Mouse (Mus musculus): ENCODE results near the gene Sema4d. TPM values are rescaled to one million over a fixed set of nuclear protein-coding genes. Genes with fewer than 3 reads are reported as not detected.

Sema4d gene
- polyA plus RNA-seq, 1 experiment from 2014 or later, result 4.9 TPM

GRCm38 (mm10) chr13:51818170-51818943 is 24.8 kb upstream of the Sema4d start:
- Histone ChIP-seq H3K36me3 (ENCODE audit: insufficient read depth, low read length) (no peaks in the 10 kb centered on the region), H3K27ac (ENCODE audit: low read length) (no peak overlapping the region), H3K9ac (replicated peaks; ENCODE audit: low read depth) (no peak overlapping the region), H3K4me2 (replicated peaks; ENCODE audit: low read depth, low read length) (no peak overlapping the region), H3K27me3 (replicated peaks; ENCODE audit: insufficient read depth, low read length) (no peaks in the 10 kb centered on the region), H3K4me3 (ENCODE audit: low read depth, low read length) (no peak overlapping the region), H3K9me3 (ENCODE audit: low read length) (no peaks in the 10 kb centered on the region), H3K4me1 (ENCODE audit: insufficient read depth, low read depth, low read length) (no peaks in the 10 kb centered on the region)
- TF ChIP-seq EP300 (IDR thresholded peaks at IDR 0.05) (no peak), CTCF (IDR thresholded peaks at IDR 0.05) (no peak)
- WGBS, result 47% methylated on average over 6 of the region's 6 CpGs
- no peak for DNase-seq (ENCODE audit: low spot score)
- ATAC-seq, result no peak

- H3K9me3 ChIP-seq (ENCODE audit: low read length), result no peaks in the 10 kb centered on the region
- no peak overlapping the region for H3K9ac ChIP-seq (replicated peaks; ENCODE audit: low read depth)
- DNase-seq (ENCODE audit: low spot score), result no peak
- H3K4me3 ChIP-seq (ENCODE audit: low read depth, low read length), result no peak overlapping the region
- 52% methylated on average over 5 of the region's 5 CpGs for WGBS
- TF ChIP-seq EP300 (IDR thresholded peaks at IDR 0.05), result no peak
- no peak for TF ChIP-seq CTCF (IDR thresholded peaks at IDR 0.05)
- ATAC-seq, result peak; percentile 67
- H3K27me3 ChIP-seq (replicated peaks; ENCODE audit: insufficient read depth, low read length), result no peaks in the 10 kb centered on the region
- no peak overlapping the region for H3K4me2 ChIP-seq (replicated peaks; ENCODE audit: low read depth, low read length)
- no peaks in the 10 kb centered on the region for H3K36me3 ChIP-seq (ENCODE audit: insufficient read depth, low read length)
- H3K27ac ChIP-seq (ENCODE audit: low read length), result peak overlapping the region; percentile 34; the same call in 1 of the 2 replicates
- H3K4me1 ChIP-seq (ENCODE audit: insufficient read depth, low read depth, low read length), result no peaks in the 10 kb centered on the region
Measured at GRCm38 (mm10) chr13:51816559-51817041, 23.1 kb upstream of the Sema4d start.

GRCm38 (mm10) chr13:51815865-51816504 is 22.4 kb upstream of the Sema4d start:
- Histone ChIP-seq H3K9ac (replicated peaks; ENCODE audit: low read depth) (no peak overlapping the region), H3K4me1 (ENCODE audit: insufficient read depth, low read depth, low read length) (no peaks in the 10 kb centered on the region), H3K4me2 (replicated peaks; ENCODE audit: low read depth, low read length) (no peak overlapping the region), H3K27me3 (replicated peaks; ENCODE audit: insufficient read depth, low read length) (no peaks in the 10 kb centered on the region), H3K4me3 (ENCODE audit: low read depth, low read length) (no peak overlapping the region), H3K36me3 (ENCODE audit: insufficient read depth, low read length) (no peaks in the 10 kb centered on the region), H3K9me3 (ENCODE audit: low read length) (no peaks in the 10 kb centered on the region), H3K27ac (ENCODE audit: low read length) (peak overlapping the region; percentile 34; the same call in 1 of the 2 replicates)
- TF ChIP-seq EP300 (IDR thresholded peaks at IDR 0.05) (peak; percentile 76), CTCF (IDR thresholded peaks at IDR 0.05) (peak; percentile 44)
- WGBS, result 35% methylated on average over 9 of the region's 9 CpGs
- ATAC-seq (peak; percentile 90), DNase-seq (ENCODE audit: low spot score) (peak; percentile 68)

GRCm38 (mm10) chr13:51814646-51815045 is 21.1 kb upstream of the Sema4d start:
- H3K9me3 ChIP-seq (ENCODE audit: low read length), result no peaks in the 10 kb centered on the region
- H3K4me2 ChIP-seq (replicated peaks; ENCODE audit: low read depth, low read length), result no peak overlapping the region
- H3K27me3 ChIP-seq (replicated peaks; ENCODE audit: insufficient read depth, low read length), result no peaks in the 10 kb centered on the region
- 85% methylated on average over 6 of the region's 6 CpGs for WGBS
- no peaks in the 10 kb centered on the region for H3K36me3 ChIP-seq (ENCODE audit: insufficient read depth, low read length)
- no peak overlapping the region for H3K4me3 ChIP-seq (ENCODE audit: low read depth, low read length)
- H3K27ac ChIP-seq (ENCODE audit: low read length), result no peak overlapping the region
- DNase-seq (ENCODE audit: low spot score) (no peak), ATAC-seq (no peak)
- H3K9ac ChIP-seq (replicated peaks; ENCODE audit: low read depth), result no peak overlapping the region
- no peak for TF ChIP-seq EP300 (IDR thresholded peaks at IDR 0.05)
- no peaks in the 10 kb centered on the region for H3K4me1 ChIP-seq (ENCODE audit: insufficient read depth, low read depth, low read length)

- no peak overlapping the region for H3K4me3 ChIP-seq (ENCODE audit: low read depth, low read length)
- no peaks in the 10 kb centered on the region for H3K9me3 ChIP-seq (ENCODE audit: low read length)
- no peaks in the 10 kb centered on the region for H3K27me3 ChIP-seq (replicated peaks; ENCODE audit: insufficient read depth, low read length)
- ATAC-seq (no peak), DNase-seq (ENCODE audit: low spot score) (no peak)
- no peak overlapping the region for H3K9ac ChIP-seq (replicated peaks; ENCODE audit: low read depth)
- no peak for TF ChIP-seq EP300 (IDR thresholded peaks at IDR 0.05)
- no peak for TF ChIP-seq CTCF (IDR thresholded peaks at IDR 0.05)
- no peaks in the 10 kb centered on the region for H3K36me3 ChIP-seq (ENCODE audit: insufficient read depth, low read length)
- no peak overlapping the region for H3K4me2 ChIP-seq (replicated peaks; ENCODE audit: low read depth, low read length)
- WGBS, result 60% methylated on average over 10 of the region's 10 CpGs
- H3K4me1 ChIP-seq (ENCODE audit: insufficient read depth, low read depth, low read length), result no peaks in the 10 kb centered on the region
- H3K27ac ChIP-seq (ENCODE audit: low read length), result no peak overlapping the region
Measured at GRCm38 (mm10) chr13:51813621-51814615, 20.4 kb upstream of the Sema4d start.

Data from lung, postnatal 0 days (tissue).